Mouse (Mus musculus): ENCODE measurements around the gene Plekhj1. TPM values are rescaled to one million over a fixed set of nuclear protein-coding genes. Genes with fewer than 3 reads are reported as not detected.

Gene Plekhj1
- polyA plus RNA-seq (2012; ENCODE audit: insufficient read depth, insufficient read length, missing spikeins): 117 and 122 TPM in 2 replicates

DNA sequence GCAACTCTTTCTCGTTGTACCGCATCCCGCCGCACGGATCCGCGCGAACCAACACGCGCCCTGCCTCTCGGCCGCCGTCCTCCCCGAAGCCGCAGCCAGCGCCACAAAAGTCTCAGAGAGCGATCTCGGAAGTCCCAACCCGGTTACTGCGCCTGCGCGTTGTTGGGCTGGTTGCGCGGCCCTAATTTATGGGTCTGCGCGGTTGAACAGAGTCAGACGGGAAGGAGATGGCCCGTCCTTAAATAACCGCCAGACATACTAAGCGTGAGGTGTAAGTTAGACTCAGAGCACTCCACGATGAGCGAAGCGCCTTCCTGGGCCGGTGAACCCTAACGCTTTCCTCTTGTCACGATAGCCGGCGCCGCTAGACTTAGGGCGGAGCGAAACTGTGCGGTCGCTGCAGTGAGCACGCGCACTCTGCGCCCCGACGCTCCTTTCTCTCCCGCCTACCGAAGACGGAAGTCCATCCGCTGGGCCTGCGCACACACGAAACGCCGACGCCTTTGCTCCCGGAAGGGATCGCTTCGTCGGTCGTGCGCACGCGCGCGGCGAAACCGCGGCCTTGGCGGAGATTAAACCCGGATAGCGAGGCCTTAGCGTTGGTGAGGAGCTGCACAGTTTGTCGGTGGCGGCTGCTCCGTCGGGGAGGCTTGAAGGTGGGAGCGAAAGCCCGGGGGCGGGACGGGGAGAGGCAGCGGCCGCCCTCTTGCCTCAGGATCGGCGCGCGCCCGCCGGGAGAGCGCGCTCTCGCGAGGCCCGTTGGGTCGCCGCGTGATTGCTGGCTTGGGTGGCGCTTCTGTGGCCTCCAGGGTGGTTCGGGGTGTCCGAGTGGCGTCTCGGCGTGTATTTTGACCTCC lies at the start of gene Plekhj1, which contains the start of gene Sf3a2:
TSS of gene Plekhj1 (minus strand) at position 477 of the 857 bp plus-strand sequence.
TSS of gene Sf3a2 (plus strand) at position 49 of the 857 bp plus-strand sequence.
- H3K4me3 ChIP-seq (ENCODE audit: insufficient read depth, low read length): peak within 1 kb of the TSS; percentile 76
- no peak for TF ChIP-seq POLR2A (IDR thresholded peaks at IDR 0.05; ENCODE audit: borderline replicate concordance, low read depth, low read length)
- TF ChIP-seq CTCF (IDR thresholded peaks at IDR 0.05; ENCODE audit: low read depth, low read length): no peak
- peaks cover 13% of the 10 kb centered on the region for H3K4me1 ChIP-seq (ENCODE audit: control insufficient read depth, insufficient read depth, low read length)
- H3K27ac ChIP-seq (ENCODE audit: insufficient read depth, low read depth, low read length): peak within 1 kb of the TSS; percentile 95

DNA sequence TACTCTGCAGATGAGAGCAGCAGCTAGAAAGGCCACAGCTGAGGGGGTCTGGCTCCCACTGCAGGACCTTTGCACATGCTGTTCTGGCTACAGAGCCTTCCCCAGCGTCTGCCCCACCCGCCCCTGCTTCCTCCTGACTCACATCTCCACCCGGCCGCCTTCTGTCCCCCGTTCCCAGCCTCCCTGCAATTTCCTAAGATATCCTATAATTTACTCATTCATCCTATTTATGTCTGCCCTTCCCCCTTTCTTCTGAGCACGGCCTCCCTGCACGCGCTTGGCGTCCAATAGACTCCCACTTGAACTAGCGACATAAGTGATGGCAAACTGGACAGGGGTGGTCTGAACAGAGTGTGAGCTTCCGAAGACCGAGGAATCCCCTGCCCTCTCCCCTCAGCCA lies 47.3 kb upstream of the Plekhj1 start:
- Histone ChIP-seq H3K4me3 (ENCODE audit: insufficient read depth, low read length) (no peak overlapping the region), H3K27ac (ENCODE audit: insufficient read depth, low read depth, low read length) (no peak overlapping the region), H3K4me1 (ENCODE audit: control insufficient read depth, insufficient read depth, low read length) (peaks cover 12% of the 10 kb centered on the region)
- TF ChIP-seq POLR2A (IDR thresholded peaks at IDR 0.05; ENCODE audit: borderline replicate concordance, low read depth, low read length) (no peak), CTCF (IDR thresholded peaks at IDR 0.05; ENCODE audit: low read depth, low read length) (no peak)

DNA sequence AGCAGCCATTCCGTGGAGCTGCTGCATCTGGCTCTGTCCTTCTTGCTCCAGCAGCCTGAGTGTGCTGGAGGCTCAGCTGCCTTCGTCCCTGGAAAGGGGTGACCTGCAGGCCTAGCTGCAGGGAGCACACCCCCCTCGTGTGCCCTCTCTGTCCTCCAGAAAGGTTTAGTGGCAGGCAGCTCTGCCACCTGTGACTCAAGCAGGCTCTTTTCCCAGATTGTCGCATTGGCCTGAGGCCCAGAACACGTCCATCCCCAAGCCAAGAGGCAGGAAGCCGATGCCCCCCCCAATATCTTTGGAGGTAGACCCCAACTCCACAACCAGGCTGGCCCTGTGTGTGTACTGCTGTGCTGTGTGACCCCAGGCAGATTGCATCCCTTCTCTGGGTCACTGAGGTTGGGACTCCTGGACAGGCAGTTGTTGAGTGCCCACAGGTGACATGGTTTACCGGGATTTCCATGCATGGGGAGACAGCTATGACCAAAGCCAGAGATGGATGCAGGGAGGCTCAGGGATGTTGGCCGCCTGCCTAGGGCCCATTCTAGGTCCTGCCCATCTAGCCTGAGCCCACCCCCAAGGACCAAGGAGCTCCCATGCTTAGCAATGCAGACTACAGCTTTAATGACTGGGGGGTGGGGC lies 46.7 kb upstream of the Plekhj1 start:
- TF ChIP-seq CTCF (IDR thresholded peaks at IDR 0.05; ENCODE audit: low read depth, low read length): no peak
- Histone ChIP-seq H3K4me3 (ENCODE audit: insufficient read depth, low read length) (no peak overlapping the region), H3K4me1 (ENCODE audit: control insufficient read depth, insufficient read depth, low read length) (peaks cover 12% of the 10 kb centered on the region), H3K27ac (ENCODE audit: insufficient read depth, low read depth, low read length) (no peak overlapping the region)

DNA sequence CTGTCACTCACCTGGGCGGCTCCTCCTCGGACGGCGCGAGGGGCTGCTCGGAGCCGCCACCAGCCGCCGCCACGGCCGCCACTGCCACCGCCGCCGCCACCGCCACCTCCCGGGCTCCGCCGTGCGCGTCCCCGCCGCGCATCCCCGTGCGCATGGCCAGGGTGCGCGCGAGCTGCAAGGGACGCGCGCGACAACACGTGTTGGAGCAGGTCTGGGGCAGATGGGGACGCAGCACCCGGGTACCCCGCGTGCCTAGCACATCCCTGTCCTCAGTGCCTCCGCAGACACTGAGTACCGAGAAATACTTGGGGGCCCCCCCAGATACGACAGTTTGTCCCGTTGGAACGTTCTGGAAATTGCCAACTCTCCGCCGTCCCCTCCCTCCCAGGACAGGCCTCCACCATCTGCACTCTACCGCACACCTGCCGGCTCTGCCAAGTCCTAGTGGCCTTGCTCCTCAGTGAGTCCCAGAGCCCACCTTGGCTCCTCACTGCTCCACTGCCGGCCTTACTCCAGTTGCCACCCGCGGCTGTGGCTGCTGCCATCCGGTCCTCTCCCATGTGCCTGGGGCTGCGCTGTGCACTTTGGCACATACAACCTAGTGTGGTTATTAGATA lies 45.6 kb upstream of the Plekhj1 start, which contains the start of gene Lingo3:
TSS of gene Lingo3 (minus strand) at position 109 of the 617 bp plus-strand sequence.
- peaks cover 18% of the 10 kb centered on the region for H3K4me1 ChIP-seq (ENCODE audit: control insufficient read depth, insufficient read depth, low read length)
- TF ChIP-seq POLR2A (IDR thresholded peaks at IDR 0.05; ENCODE audit: borderline replicate concordance, low read depth, low read length) (no peak), CTCF (IDR thresholded peaks at IDR 0.05; ENCODE audit: low read depth, low read length) (no peak)
- H3K4me3 ChIP-seq (ENCODE audit: insufficient read depth, low read length): peak within 1 kb of the TSS; percentile 42
- no peak within 1 kb of the TSS for H3K27ac ChIP-seq (ENCODE audit: insufficient read depth, low read depth, low read length)

DNA sequence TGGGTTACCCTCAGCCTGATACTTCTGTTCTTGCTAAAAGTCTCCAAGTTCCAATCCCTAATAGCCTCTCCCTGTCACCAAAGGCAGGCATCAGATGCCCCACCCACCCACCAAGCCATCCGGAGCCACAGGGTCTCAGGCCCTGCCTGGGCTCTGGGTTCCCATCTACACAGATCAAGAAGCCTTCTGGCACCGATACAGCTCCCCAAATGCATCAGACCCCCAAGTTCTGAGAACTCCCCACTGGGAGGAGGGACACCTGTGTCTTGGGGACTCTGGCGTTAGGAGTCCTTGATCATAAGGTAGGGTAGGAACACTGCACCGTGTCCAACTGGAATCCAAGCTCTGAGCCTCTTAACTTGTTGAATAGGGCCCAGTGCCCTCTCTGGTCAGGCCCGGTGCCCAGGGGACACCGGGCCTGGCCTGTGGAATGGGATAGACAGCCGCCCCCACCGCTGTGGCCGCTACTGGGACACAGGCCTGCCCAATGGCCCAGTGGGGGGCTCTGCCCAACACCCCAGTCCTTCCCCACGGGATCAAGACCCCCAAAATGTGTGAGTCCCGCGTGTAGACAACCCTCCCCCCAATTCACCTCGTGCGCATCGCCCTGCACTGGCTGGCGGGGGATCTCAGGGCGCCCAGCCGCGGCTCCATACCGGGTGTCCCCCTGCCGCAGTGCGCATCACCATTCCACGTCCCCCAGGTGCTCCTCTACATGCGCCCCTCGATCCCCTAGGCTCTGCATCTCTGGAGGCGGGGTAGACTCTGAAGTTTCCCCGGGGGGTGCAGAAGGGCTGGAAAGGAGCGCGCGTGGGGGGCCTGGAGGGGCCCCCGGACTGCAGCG lies 44.9 kb upstream of the Plekhj1 start:
- peaks cover 20% of the 10 kb centered on the region for H3K4me1 ChIP-seq (ENCODE audit: control insufficient read depth, insufficient read depth, low read length)
- TF ChIP-seq CTCF (IDR thresholded peaks at IDR 0.05; ENCODE audit: low read depth, low read length) (no peak), POLR2A (IDR thresholded peaks at IDR 0.05; ENCODE audit: borderline replicate concordance, low read depth, low read length) (no peak)
- peak overlapping the region; percentile 42 for H3K4me3 ChIP-seq (ENCODE audit: insufficient read depth, low read length)
- no peak overlapping the region for H3K27ac ChIP-seq (ENCODE audit: insufficient read depth, low read depth, low read length)

DNA sequence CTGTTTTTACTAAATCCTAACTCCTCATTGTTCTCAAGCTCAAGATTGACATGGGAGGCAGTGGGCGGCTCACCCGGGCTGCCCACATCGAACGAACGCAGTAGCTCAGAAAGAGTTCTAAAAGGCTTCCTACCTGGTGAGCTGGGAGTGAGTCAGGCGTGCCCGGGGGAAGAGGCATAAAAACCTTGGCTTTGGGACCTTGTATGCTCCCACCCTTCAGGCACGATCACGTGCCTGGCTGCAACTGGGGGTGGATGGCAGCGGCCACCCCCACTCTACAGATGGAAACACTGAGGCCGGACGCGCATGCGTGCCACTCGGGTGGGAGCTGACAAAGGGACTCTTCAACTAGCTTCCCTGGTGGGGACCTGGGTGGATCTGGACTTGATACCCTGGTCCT lies 43.9 kb upstream of the Plekhj1 start:
- TF ChIP-seq CTCF (IDR thresholded peaks at IDR 0.05; ENCODE audit: low read depth, low read length) (no peak), POLR2A (IDR thresholded peaks at IDR 0.05; ENCODE audit: borderline replicate concordance, low read depth, low read length) (no peak)
- peaks cover 17% of the 10 kb centered on the region for H3K4me1 ChIP-seq (ENCODE audit: control insufficient read depth, insufficient read depth, low read length)
- H3K27ac ChIP-seq (ENCODE audit: insufficient read depth, low read depth, low read length): no peak overlapping the region
- H3K4me3 ChIP-seq (ENCODE audit: insufficient read depth, low read length): no peak overlapping the region

DNA sequence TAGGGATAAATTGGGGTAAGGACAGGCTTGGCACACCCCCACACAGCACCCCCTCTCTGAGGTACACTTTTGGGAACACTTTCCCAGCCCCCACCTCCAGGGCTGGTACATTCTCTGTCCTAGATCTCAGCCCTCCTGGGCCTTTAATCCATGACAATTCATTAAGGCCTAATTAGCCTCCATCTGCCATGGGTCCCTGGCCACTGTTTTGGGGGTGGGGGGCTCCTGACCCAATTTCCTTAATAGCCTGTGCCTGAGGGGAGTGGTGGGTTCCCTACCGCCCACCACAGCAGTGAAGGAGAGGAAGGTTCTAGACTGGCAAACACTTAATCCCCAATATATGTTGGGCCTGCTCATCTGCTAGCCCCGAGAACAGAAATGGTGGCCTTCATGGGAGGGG lies 43.3 kb upstream of the Plekhj1 start:
- TF ChIP-seq CTCF (IDR thresholded peaks at IDR 0.05; ENCODE audit: low read depth, low read length) (no peak), POLR2A (IDR thresholded peaks at IDR 0.05; ENCODE audit: borderline replicate concordance, low read depth, low read length) (no peak)
- Histone ChIP-seq H3K4me3 (ENCODE audit: insufficient read depth, low read length) (no peak overlapping the region), H3K4me1 (ENCODE audit: control insufficient read depth, insufficient read depth, low read length) (peaks cover 17% of the 10 kb centered on the region), H3K27ac (ENCODE audit: insufficient read depth, low read depth, low read length) (no peak overlapping the region)

DNA sequence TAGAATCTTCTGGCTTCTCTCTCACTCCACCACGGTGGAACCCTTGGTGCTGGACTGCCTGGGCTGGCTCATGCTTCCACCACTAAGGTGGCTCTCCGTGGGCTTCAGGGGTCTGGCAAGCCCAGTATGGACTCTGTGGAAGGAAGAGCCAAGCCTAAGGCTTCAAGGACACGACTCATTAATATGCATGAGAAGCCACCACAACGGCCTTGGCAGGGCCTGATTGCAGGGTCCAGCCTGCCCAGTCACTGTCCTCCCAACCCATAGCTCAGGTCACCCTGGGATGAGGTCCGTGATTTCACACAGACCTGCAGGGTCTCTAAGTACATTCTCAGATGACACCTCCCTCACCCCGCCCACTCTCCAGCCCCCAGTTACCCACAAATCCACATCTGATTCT lies 41.4 kb upstream of the Plekhj1 start:
- Histone ChIP-seq H3K4me1 (ENCODE audit: control insufficient read depth, insufficient read depth, low read length) (peaks cover 17% of the 10 kb centered on the region), H3K27ac (ENCODE audit: insufficient read depth, low read depth, low read length) (no peak overlapping the region), H3K4me3 (ENCODE audit: insufficient read depth, low read length) (no peak overlapping the region)
- TF ChIP-seq POLR2A (IDR thresholded peaks at IDR 0.05; ENCODE audit: borderline replicate concordance, low read depth, low read length) (no peak), CTCF (IDR thresholded peaks at IDR 0.05; ENCODE audit: low read depth, low read length) (no peak)

DNA sequence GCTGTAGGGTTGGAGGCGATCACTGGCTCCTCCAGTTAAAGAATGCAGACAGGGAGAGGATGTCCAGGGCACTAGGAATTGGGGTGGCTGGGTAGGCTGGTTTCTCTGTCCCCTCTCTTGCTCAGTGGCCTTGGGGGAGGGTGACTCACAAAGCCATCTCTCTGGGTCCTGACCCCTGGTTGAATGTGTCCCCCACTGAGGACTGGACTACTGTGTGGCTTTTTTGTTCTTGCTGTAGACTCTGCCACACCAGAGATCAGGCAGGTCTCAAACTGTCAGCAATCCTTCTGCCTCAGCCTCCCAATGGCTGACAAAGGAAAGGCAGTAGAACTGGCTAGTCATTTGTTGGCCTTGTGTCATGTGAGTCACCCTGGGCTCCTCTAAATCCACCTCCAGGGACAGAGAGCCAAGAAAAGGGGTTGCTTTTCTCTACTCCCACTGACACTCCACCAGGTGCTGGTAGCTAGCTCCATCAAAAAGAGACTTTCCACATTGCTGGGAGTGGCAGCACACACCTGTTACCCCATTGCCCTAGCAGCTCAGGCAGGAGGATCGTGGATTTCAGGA lies 40.0 kb upstream of the Plekhj1 start:
- no peak overlapping the region for H3K27ac ChIP-seq (ENCODE audit: insufficient read depth, low read depth, low read length)
- peaks cover 17% of the 10 kb centered on the region for H3K4me1 ChIP-seq (ENCODE audit: control insufficient read depth, insufficient read depth, low read length)
- no peak overlapping the region for H3K4me3 ChIP-seq (ENCODE audit: insufficient read depth, low read length)
- TF ChIP-seq POLR2A (IDR thresholded peaks at IDR 0.05; ENCODE audit: borderline replicate concordance, low read depth, low read length): no peak
- no peak for TF ChIP-seq CTCF (IDR thresholded peaks at IDR 0.05; ENCODE audit: low read depth, low read length)

All from bone marrow macrophage, adult 2 months (primary cell).